Comparison of ENCODE assay signal across 29 mouse cellular contexts in genomic region chr12:55471344-55471743, GRCm38 (mm10). TPM values are rescaled to one million over a fixed set of nuclear protein-coding genes. Genes with fewer than 3 reads are reported as not detected.
DNase-seq lines count a peak whose midpoint lies in the region; ATAC-seq and TF ChIP-seq lines count a peak whose summit lies in the region.
"Had no signal": no experiment of that assay in that cellular context is flagged by ENCODE, and none has a peak within 500 bp of the region (broad histone marks: within the 10 kb centered on the region; RNA-seq: fewer than 3 reads in every experiment).

No protein-coding gene starts in this region.

- 74% methylated on average over 9 of the region's 9 CpGs for whole genome bisulfite sequencing in intestine, embryonic 16.5 days
- 40% methylated on average over 9 of the region's 9 CpGs for WGBS in small intestine, adult 2 months

- H3K36me3 ChIP-seq in E14TG2a.4 (ENCODE audit: insufficient read depth, low read length): no peaks in the 10 kb centered on the region
- no peaks in the 10 kb centered on the region for H3K36me3 ChIP-seq in intestine, embryonic 16.5 days (ENCODE audit: control insufficient read depth, insufficient read depth, low read length)
- no peaks in the 10 kb centered on the region for H3K36me3 ChIP-seq in small intestine, adult 2 months (ENCODE audit: control insufficient read depth, insufficient read depth, low read length)
- H3K36me3 ChIP-seq: embryonic facial prominence, embryonic 13.5 days; embryonic facial prominence, embryonic 15.5 days; forebrain, embryonic 10.5 days; forebrain, embryonic 12.5 days had no signal

- ATAC-seq in intestine, embryonic 16.5 days: peak; percentile 70
- ATAC-seq: activated CD4-positive, CD25-positive, alpha-beta regulatory T cell, adult 4 months; CD4-positive, CD25-positive, alpha-beta regulatory T cell, adult 4 months; forebrain, embryonic 14.5 days; forebrain, embryonic 16.5 days had no signal

- DNase-seq in ES-CJ7 (ENCODE audit: low read depth, low spot score): peak; percentile 32
- no peak for DNase-seq in spleen, postnatal 10 days (ENCODE audit: low spot score in 2 of 2)
- DNase-seq in right cerebral cortex, adult 18-20 months: no peak
- no peak for DNase-seq in urinary bladder, postnatal 25 days (ENCODE audit: low spot score)
- DNase-seq in T-cell, adult 2 months (ENCODE audit: low spot score): no peak
- DNase-seq: adrenal gland, adult 8-10 months; adrenal gland, postnatal 14 days; adrenal gland, postnatal 36 days; B cell, adult 2 months; cerebellum, adult 11 months; cerebellum, adult 18-20 months; cerebellum, adult 8-10 months; cerebellum, adult 9-11 months; cerebellum, postnatal 14 days; cerebellum, postnatal 36 days; embryo, embryonic 11 days had no signal

- H3K9me3 ChIP-seq in E14TG2a.4 (ENCODE audit: low read length): no peaks in the 10 kb centered on the region
- H3K9me3 ChIP-seq in intestine, embryonic 16.5 days (ENCODE audit: control insufficient read depth, low read length): no peaks in the 10 kb centered on the region
- H3K9me3 ChIP-seq: embryonic facial prominence, embryonic 13.5 days; embryonic facial prominence, embryonic 15.5 days; forebrain, embryonic 10.5 days; forebrain, embryonic 12.5 days had no signal

- H3K4me2 ChIP-seq in intestine, embryonic 16.5 days (ENCODE audit: low read depth, low read length): no peak overlapping the region
- H3K4me2 ChIP-seq: embryonic facial prominence, embryonic 13.5 days; embryonic facial prominence, embryonic 15.5 days; forebrain, embryonic 12.5 days had no signal

- H3K4me3 ChIP-seq in E14TG2a.4 (replicated peaks; ENCODE audit: low read length): peak overlapping the region; percentile 3; the same call in 1 of the 2 replicates
- no peak overlapping the region for H3K4me3 ChIP-seq in intestine, embryonic 16.5 days (ENCODE audit: low read length)
- peak overlapping the region; percentile 12; the same call in 1 of the 2 replicates for H3K4me3 ChIP-seq in small intestine, adult 2 months (ENCODE audit: low read depth, low read length)
- H3K4me3 ChIP-seq: embryonic facial prominence, embryonic 13.5 days; embryonic facial prominence, embryonic 15.5 days; erythroblast, embryonic 14.5 days; forebrain, embryonic 10.5 days; forebrain, embryonic 12.5 days had no signal

- no peak overlapping the region for H3K9ac ChIP-seq in intestine, embryonic 16.5 days (ENCODE audit: low read depth, low read length)
- H3K9ac ChIP-seq: embryonic facial prominence, embryonic 13.5 days; embryonic facial prominence, embryonic 15.5 days; forebrain, embryonic 12.5 days had no signal

- H3K27me3 ChIP-seq in E14TG2a.4 (ENCODE audit: insufficient read depth, low read length): peaks cover 36% of the 10 kb centered on the region
- no peaks in the 10 kb centered on the region for H3K27me3 ChIP-seq in intestine, embryonic 16.5 days (replicated peaks; ENCODE audit: control insufficient read depth, insufficient read depth, low read length)
- no peaks in the 10 kb centered on the region for H3K27me3 ChIP-seq in small intestine, adult 2 months (ENCODE audit: control insufficient read depth, insufficient read depth, low read length)
- H3K27me3 ChIP-seq: CH12.LX; embryonic facial prominence, embryonic 15.5 days had no signal

- peaks cover 99% of the 10 kb centered on the region for H3K4me1 ChIP-seq in E14TG2a.4 (replicated peaks; ENCODE audit: low read depth, low read length)
- peaks cover 16% of the 10 kb centered on the region for H3K4me1 ChIP-seq in intestine, embryonic 16.5 days (ENCODE audit: control insufficient read depth, insufficient read depth, low read length)
- H3K4me1 ChIP-seq in small intestine, adult 2 months (ENCODE audit: control insufficient read depth, insufficient read depth, insufficient read length, low read length): peaks cover 45% of the 10 kb centered on the region

- no peak overlapping the region for H3K27ac ChIP-seq in intestine, embryonic 16.5 days (ENCODE audit: low read length)
- peak overlapping the region; percentile 90 for H3K27ac ChIP-seq in small intestine, adult 2 months (ENCODE audit: insufficient read depth, low read depth, low read length)
- H3K27ac ChIP-seq: embryonic facial prominence, embryonic 13.5 days; embryonic facial prominence, embryonic 15.5 days; forebrain, embryonic 10.5 days; forebrain, embryonic 12.5 days had no signal

- TF ChIP-seq POLR2A in small intestine, adult 2 months (IDR thresholded peaks at IDR 0.05; ENCODE audit: low read depth, low read length): no peak

- TF ChIP-seq CTCF in E14TG2a.4 (conservative IDR thresholded peaks at IDR 0.05; ENCODE audit: low read length): no peak
- TF ChIP-seq CTCF in small intestine, adult 2 months (IDR thresholded peaks at IDR 0.05; ENCODE audit: extremely low read depth, insufficient read length, insufficient replicate concordance, low read depth, low read length): no peak

RNA-seq across cellular contexts. Expression of gene Nfkbia, which starts 21.1 kb away (rescaled TPM):
- 75.5 and 83.8 TPM in 2 replicates for polyA plus RNA-seq in intestine, embryonic 16.5 days (2015; fragmentation: Nextera tagmentation; extraction: Ambion mirVana)
- polyA plus RNA-seq in small intestine, adult 2 months (2012; rRNA removed): 171 and 272 TPM in 2 replicates
